Mouse (Mus musculus) myocyte (in vitro differentiated cells): ENCODE measurements at regions not wholly inside any gene's neighbourhood (a gene's known extent, or its start where the extent isn't known, plus 50 kb on each side); places are given as distances from the start of the nearest gene placed in this dataset.

ENCODE experiments used
- CEBPB ChIP-seq: IDR thresholded peaks from 2 replicates; pipeline ENCODE4 v1.6.1; 2011; ENCODE audit warnings: mild to moderate bottlenecking, moderate library complexity; ENCODE audit not compliant: poor library complexity, insufficient read depth, severe bottlenecking
- E2F4 ChIP-seq: IDR thresholded peaks from one replicate; pipeline ENCODE4 v1.6.1; 2011; ENCODE audit warnings: mild to moderate bottlenecking, control low read depth, moderate library complexity; ENCODE audit not compliant: insufficient read depth
- MAX ChIP-seq: IDR thresholded peaks from one replicate; pipeline ENCODE4 v1.6.1; 2011; ENCODE audit warnings: low read depth, mild to moderate bottlenecking, control low read depth
- MYOD1 ChIP-seq, 3 experiments: IDR thresholded peaks; one replicate each; pipeline ENCODE4 v1.6.1; 2011; ENCODE audit warnings: control low read depth in 2 of 3, low read depth in 2 of 3, mild to moderate bottlenecking in 2 of 3, moderate library complexity in 1 of 3; ENCODE audit not compliant: insufficient read length in 2 of 3, control insufficient read depth in 1 of 3
- MYOG ChIP-seq, 3 experiments: IDR thresholded peaks; one replicate each; pipeline ENCODE4 v1.6.1; 2011; ENCODE audit warnings: control low read depth in 2 of 3, low read depth in 2 of 3, mild to moderate bottlenecking in 2 of 3; ENCODE audit not compliant: insufficient read length in 2 of 3, control insufficient read depth in 1 of 3, insufficient read depth in 1 of 3
- POLR2A ChIP-seq: IDR thresholded peaks from one replicate; pipeline ENCODE4 v1.6.1; 2011; ENCODE audit warnings: low read depth, mild to moderate bottlenecking, control low read depth, moderate library complexity; ENCODE audit not compliant: insufficient read length
- POLR2AphosphoS2 ChIP-seq: IDR thresholded peaks from one replicate; pipeline ENCODE4 v1.6.1; 2011; ENCODE audit warnings: low read depth, control low read depth; ENCODE audit not compliant: insufficient read length
- REST ChIP-seq: IDR thresholded peaks from one replicate; pipeline ENCODE4 v1.6.1; 2011; ENCODE audit warnings: mild to moderate bottlenecking, control low read depth, moderate library complexity; ENCODE audit not compliant: insufficient read depth, insufficient read length
- SRF ChIP-seq: IDR thresholded peaks from one replicate; pipeline ENCODE4 v1.6.1; 2011; ENCODE audit warnings: low read depth; ENCODE audit not compliant: control insufficient read depth, insufficient read length
- TCF12 ChIP-seq: IDR thresholded peaks from one replicate; pipeline ENCODE4 v1.6.1; 2011; ENCODE audit warnings: mild to moderate bottlenecking, control low read depth; ENCODE audit not compliant: poor library complexity, insufficient read depth, severe bottlenecking
- USF1 ChIP-seq: IDR thresholded peaks from one replicate; pipeline ENCODE4 v1.6.1; 2011; ENCODE audit warnings: low read depth, mild to moderate bottlenecking, control low read depth, moderate library complexity

GRCm38 (mm10) chr3:102644276-102644940, 89.9 kb upstream of the Tspan2 start:
- TF ChIP-seq POLR2A (no peak), MAX (no peak), TCF12 (no peak), POLR2AphosphoS2 (no peak), CEBPB (no peak), MYOG (IDR thresholded peaks at IDR 0.05; ENCODE audit: control insufficient read depth in 1 of 3, insufficient read depth in 1 of 3, insufficient read length in 2 of 3, low read depth in 2 of 3) (no peak), REST (no peak), MYOD1 (IDR thresholded peaks at IDR 0.05; ENCODE audit: control insufficient read depth in 1 of 3, insufficient read length in 2 of 3, low read depth in 2 of 3) (no peak), E2F4 (no peak), SRF (no peak), USF1 (no peak)
